In the genomic region with DNA sequence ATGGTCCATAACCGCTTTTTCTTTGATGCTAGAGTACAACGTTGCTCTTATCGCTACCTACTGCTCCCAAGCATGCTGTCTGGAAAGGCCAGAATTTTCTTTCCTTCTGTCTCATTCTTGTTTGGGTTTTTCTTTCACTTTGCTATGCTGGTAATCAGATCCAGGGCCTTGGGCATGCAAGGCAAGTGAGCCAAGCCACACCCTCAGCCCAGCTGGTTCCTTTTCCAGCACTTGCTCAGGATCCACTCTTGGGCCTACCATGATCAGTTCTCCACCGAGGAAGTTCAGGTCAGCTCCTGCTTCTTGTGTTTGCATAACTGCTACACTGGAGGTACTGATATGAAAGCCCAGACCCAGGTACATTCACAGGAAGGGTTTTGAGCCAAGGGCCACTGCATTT, we compare ENCODE assay signal across 22 mouse cellular contexts. TPM values are rescaled to one million over a fixed set of nuclear protein-coding genes. Genes with fewer than 3 reads are reported as not detected.
DNase-seq lines count a peak whose midpoint lies in the region; ATAC-seq and TF ChIP-seq lines count a peak whose summit lies in the region.
"Had no signal": no experiment of that assay in that cellular context is flagged by ENCODE, and none has a peak within 500 bp of the region (broad histone marks: within the 10 kb centered on the region; RNA-seq: fewer than 3 reads in every experiment).

No protein-coding gene starts in this region.

- no peaks in the 10 kb centered on the region for H3K27me3 ChIP-seq in embryonic facial prominence, embryonic 14.5 days (replicated peaks; ENCODE audit: control insufficient read depth, insufficient read depth, low read length)
- H3K27me3 ChIP-seq in embryonic facial prominence, embryonic 10.5 days (replicated peaks; ENCODE audit: low read depth, poor library complexity, severe bottlenecking): no peaks in the 10 kb centered on the region
- no peaks in the 10 kb centered on the region for H3K27me3 ChIP-seq in lung, embryonic 14.5 days (ENCODE audit: insufficient read depth, low read length)
- no peaks in the 10 kb centered on the region for H3K27me3 ChIP-seq in myocyte (ENCODE audit: control insufficient read depth, insufficient read depth, insufficient read length)
- H3K27me3 ChIP-seq in thymus, adult 2 months (ENCODE audit: control insufficient read depth, insufficient read depth, low read length): no peaks in the 10 kb centered on the region
- H3K27me3 ChIP-seq: embryonic facial prominence, embryonic 13.5 days; limb, embryonic 15.5 days; megakaryocyte, embryonic 14.5 days; midbrain, embryonic 15.5 days; Patski had no signal

- no peak for ATAC-seq in embryonic facial prominence, embryonic 14.5 days (ENCODE audit: low read depth)
- ATAC-seq in lung, embryonic 14.5 days (ENCODE audit: insufficient read depth): no peak
- ATAC-seq: forebrain, postnatal 0 days; liver, postnatal 0 days; midbrain, embryonic 15.5 days; Patski had no signal

- TF ChIP-seq CTCF in lung, embryonic 14.5 days (IDR thresholded peaks at IDR 0.05; ENCODE audit: low read depth): no peak
- TF ChIP-seq CTCF in lung, adult 2 months (IDR thresholded peaks at IDR 0.05; ENCODE audit: insufficient read depth, low read length): no peak
- TF ChIP-seq CTCF in thymus, adult 2 months (IDR thresholded peaks at IDR 0.05; ENCODE audit: borderline replicate concordance, control insufficient read depth, extremely low read depth, insufficient read depth, low read length, poor library complexity): no peak

- H3K9me3 ChIP-seq in embryonic facial prominence, embryonic 14.5 days (ENCODE audit: control insufficient read depth, low read length): no peaks in the 10 kb centered on the region
- H3K9me3 ChIP-seq in embryonic facial prominence, embryonic 10.5 days: no peaks in the 10 kb centered on the region
- H3K9me3 ChIP-seq in lung, embryonic 14.5 days (ENCODE audit: low read depth, low read length): no peaks in the 10 kb centered on the region
- H3K9me3 ChIP-seq: embryonic facial prominence, embryonic 13.5 days; heart, embryonic 10.5 days; hindbrain, embryonic 10.5 days; limb, embryonic 15.5 days; megakaryocyte, embryonic 14.5 days; midbrain, embryonic 15.5 days had no signal

- no peak overlapping the region for H3ac ChIP-seq in myocyte (ENCODE audit: control insufficient read depth, insufficient read length)

- H3K4me2 ChIP-seq in embryonic facial prominence, embryonic 14.5 days (ENCODE audit: low read depth, low read length): no peak overlapping the region
- no peak overlapping the region for H3K4me2 ChIP-seq in lung, embryonic 14.5 days
- peak overlapping the region; percentile 67 for H3K4me2 ChIP-seq in myocyte (ENCODE audit: low read depth)
- H3K4me2 ChIP-seq: embryonic facial prominence, embryonic 13.5 days; limb, embryonic 15.5 days; midbrain, embryonic 15.5 days had no signal

- H3K4me1 ChIP-seq in embryonic facial prominence, embryonic 14.5 days (ENCODE audit: control insufficient read depth, insufficient read depth, low read length): peaks cover 8% of the 10 kb centered on the region; the same call in 1 of the 2 replicates
- peaks cover 25% of the 10 kb centered on the region for H3K4me1 ChIP-seq in embryonic facial prominence, embryonic 10.5 days
- H3K4me1 ChIP-seq in lung, embryonic 14.5 days (ENCODE audit: insufficient read depth): 0 out of 2 replicates have a peak, but pooled peaks cover 4% of the 10 kb centered on the region
- H3K4me1 ChIP-seq in lung, adult 2 months (ENCODE audit: control insufficient read depth, insufficient read depth, low read length): no peaks in the 10 kb centered on the region
- H3K4me1 ChIP-seq in thymus, adult 2 months (replicated peaks; ENCODE audit: control insufficient read depth, insufficient read depth, low read length): peaks cover 15% of the 10 kb centered on the region
- H3K4me1 ChIP-seq: limb, embryonic 15.5 days had no signal

- H3K36me3 ChIP-seq in embryonic facial prominence, embryonic 14.5 days (ENCODE audit: control insufficient read depth, insufficient read depth, low read length): no peaks in the 10 kb centered on the region
- no peaks in the 10 kb centered on the region; the same call in 1 of the 2 replicates for H3K36me3 ChIP-seq in embryonic facial prominence, embryonic 10.5 days (replicated peaks)
- H3K36me3 ChIP-seq in lung, embryonic 14.5 days (ENCODE audit: insufficient read depth): no peaks in the 10 kb centered on the region
- no peaks in the 10 kb centered on the region for H3K36me3 ChIP-seq in myocyte (ENCODE audit: control insufficient read depth, insufficient read depth)
- no peaks in the 10 kb centered on the region for H3K36me3 ChIP-seq in thymus, adult 2 months (ENCODE audit: control insufficient read depth, insufficient read depth, low read length)
- H3K36me3 ChIP-seq: embryonic facial prominence, embryonic 13.5 days; heart, embryonic 10.5 days; hindbrain, embryonic 10.5 days; limb, embryonic 15.5 days; midbrain, embryonic 15.5 days had no signal

- no peak overlapping the region for H3K27ac ChIP-seq in embryonic facial prominence, embryonic 14.5 days (replicated peaks; ENCODE audit: low read depth, low read length)
- H3K27ac ChIP-seq in embryonic facial prominence, embryonic 10.5 days (replicated peaks): no peak overlapping the region
- H3K27ac ChIP-seq in lung, embryonic 14.5 days (ENCODE audit: low read depth): no peak overlapping the region
- H3K27ac ChIP-seq in thymus, adult 2 months (ENCODE audit: control insufficient read depth, insufficient read depth, low read length): no peak overlapping the region
- H3K27ac ChIP-seq: embryonic facial prominence, embryonic 13.5 days; heart, embryonic 10.5 days; hindbrain, embryonic 10.5 days; limb, embryonic 15.5 days; midbrain, embryonic 15.5 days had no signal

- no peak for TF ChIP-seq POLR2A in lung, adult 2 months (IDR thresholded peaks at IDR 0.05; ENCODE audit: borderline replicate concordance, extremely low read depth, low read depth, low read length)
- TF ChIP-seq POLR2A in myocyte (IDR thresholded peaks at IDR 0.05; ENCODE audit: insufficient read length, low read depth): no peak
- TF ChIP-seq POLR2A in thymus, adult 2 months (IDR thresholded peaks at IDR 0.05; ENCODE audit: control insufficient read depth, extremely low read depth, insufficient read depth, low read length, poor library complexity): no peak

- peaks cover 10% of the 10 kb centered on the region for H3K79me2 ChIP-seq in myocyte (ENCODE audit: control insufficient read depth, insufficient read depth)

- peak; percentile 49 for DNase-seq in embryonic facial prominence, embryonic 14.5 days (ENCODE audit: low spot score)
- DNase-seq in embryonic facial prominence, embryonic 10.5 days (ENCODE audit: low spot score): no peak
- peak; percentile 21 for DNase-seq in lung, embryonic 14.5 days
- DNase-seq in lung, adult 2 months: no peak
- DNase-seq in NIH3T3 (ENCODE audit: low read depth): peak; percentile 76
- no peak for DNase-seq in layer of hippocampus, adult 9-10 months (ENCODE audit: low spot score)
- DNase-seq in thymus, adult 2 months: no peak
- DNase-seq: cerebellum, adult 9-11 months; forebrain, postnatal 0 days; kidney, adult 11 months; layer of hippocampus, postnatal 36 days; liver, postnatal 0 days; retina, postnatal 1 day; thymus, postnatal 14 days had no signal

- 66% methylated on average over 4 of the region's 4 CpGs for WGBS in embryonic facial prominence, embryonic 14.5 days
- 89% methylated on average over 4 of the region's 4 CpGs for WGBS in embryonic facial prominence, embryonic 10.5 days
- 77% methylated on average over 4 of the region's 4 CpGs for WGBS in lung, embryonic 14.5 days
- 74% methylated on average over 4 of the region's 4 CpGs for WGBS in lung, adult 2 months
- WGBS in thymus, adult 2 months: 82% methylated on average over 4 of the region's 4 CpGs

- H3K9ac ChIP-seq in embryonic facial prominence, embryonic 14.5 days (ENCODE audit: low read depth, low read length): no peak overlapping the region
- no peak overlapping the region for H3K9ac ChIP-seq in lung, embryonic 14.5 days
- H3K9ac ChIP-seq: embryonic facial prominence, embryonic 13.5 days; forebrain, postnatal 0 days; limb, embryonic 15.5 days; liver, postnatal 0 days; midbrain, embryonic 15.5 days had no signal

- no peak overlapping the region for H3K4me3 ChIP-seq in embryonic facial prominence, embryonic 14.5 days (ENCODE audit: low read depth, low read length)
- H3K4me3 ChIP-seq in embryonic facial prominence, embryonic 10.5 days: no peak overlapping the region
- no peak overlapping the region for H3K4me3 ChIP-seq in lung, embryonic 14.5 days (ENCODE audit: low read depth, low read length)
- H3K4me3 ChIP-seq in lung, adult 2 months (replicated peaks; ENCODE audit: extremely low read depth, low read depth, low read length): no peak overlapping the region
- no peak overlapping the region for H3K4me3 ChIP-seq in myocyte
- no peak overlapping the region for H3K4me3 ChIP-seq in thymus, adult 2 months (ENCODE audit: control insufficient read depth, insufficient read depth, low read length)
- H3K4me3 ChIP-seq: embryonic facial prominence, embryonic 13.5 days; heart, embryonic 10.5 days; hindbrain, embryonic 10.5 days; limb, embryonic 15.5 days; megakaryocyte, embryonic 14.5 days; midbrain, embryonic 15.5 days had no signal

TF ChIP-seq in myocyte, 11 proteins besides CTCF, POLR2A, EP300 and RAD21:
- no peak for TF ChIP-seq E2F4 (IDR thresholded peaks at IDR 0.05; ENCODE audit: insufficient read depth)
- TF ChIP-seq MYOG (IDR thresholded peaks at IDR 0.05; ENCODE audit: control insufficient read depth in 1 of 3, insufficient read depth in 1 of 3, insufficient read length in 2 of 3, low read depth in 2 of 3): peak in 1 of 3 experiments; percentile 69
- TF ChIP-seq MAX (IDR thresholded peaks at IDR 0.05; ENCODE audit: low read depth): no peak
- TF ChIP-seq MYOD1 (IDR thresholded peaks at IDR 0.05; ENCODE audit: control insufficient read depth in 1 of 3, insufficient read length in 2 of 3, low read depth in 2 of 3): peak in 1 of 3 experiments; percentile 43
- no peak for TF ChIP-seq TCF3 (IDR thresholded peaks at IDR 0.05; ENCODE audit: insufficient read length, low read depth)
- TF ChIP-seq REST (IDR thresholded peaks at IDR 0.05; ENCODE audit: insufficient read depth, insufficient read length): no peak

RNA-seq across cellular contexts. Expression of gene Med27, which starts 44.5 kb away (rescaled TPM):
- 50.1 and 50.9 TPM in 2 replicates for polyA plus RNA-seq in embryonic facial prominence, embryonic 14.5 days (2014; fragmentation: Nextera tagmentation; extraction: Ambion mirVana)
- 57.3 and 57.9 TPM in 2 replicates for polyA plus RNA-seq in embryonic facial prominence, embryonic 10.5 days (2016; fragmentation: Nextera tagmentation; extraction: Ambion mirVana)
- polyA plus RNA-seq in lung, embryonic 14.5 days (2014; fragmentation: Nextera tagmentation; extraction: Ambion mirVana): 48.8 and 53.0 TPM in 2 replicates
- polyA plus RNA-seq in lung, adult 2 months (2012; rRNA removed): 38.6 and 38.7 TPM in 2 replicates
- 44.0 TPM for polyA plus RNA-seq in myocyte (2012; fragmentation: generic; extraction: Trizol)
- polyA plus RNA-seq in thymus, adult 2 months (2012; rRNA removed): 73.2 and 73.5 TPM in 2 replicates

Comparison
In these comparisons a context has a peak if more than half of its experiments do, and no peak if none do; other contexts are left out.
1. DNase-seq: peak in embryonic facial prominence, embryonic 14.5 days (single experiment), lung, embryonic 14.5 days (single experiment) and NIH3T3 (single experiment); none in embryonic facial prominence, embryonic 10.5 days (single experiment), lung, adult 2 months (single experiment), layer of hippocampus, adult 9-10 months (single experiment) and thymus, adult 2 months (single experiment).